Mouse (Mus musculus) cerebellum, adult 8-10 months (tissue): ENCODE data around the gene Plcd3.

ENCODE experiments used
- DNase-seq: peaks from one replicate; pipeline ENCODE4 v3.0.0; 2022

Plcd3 gene

GRCm38 (mm10) chr11:103101481-103101865 lies at the start of gene Plcd3, which contains the start of gene Acbd4:
TSS of gene Plcd3 (minus strand) at chr11:103101658.
TSS of gene Acbd4 (plus strand) at chr11:103101682.
- peak; percentile 81 for DNase-seq

GRCm38 (mm10) chr11:103149771-103150170 lies 48.3 kb upstream of the Plcd3 start:
- DNase-seq: no peak

GRCm38 (mm10) chr11:103147766-103148165 lies 46.3 kb upstream of the Plcd3 start:
- DNase-seq: no peak

- DNase-seq: no peak
Observed at GRCm38 (mm10) chr11:103146386-103146785, 44.9 kb upstream of the Plcd3 start.

GRCm38 (mm10) chr11:103144309-103145285 lies 43.1 kb upstream of the Plcd3 start:
- DNase-seq: no peak

GRCm38 (mm10) chr11:103142441-103143182 lies 41.2 kb upstream of the Plcd3 start:
- peak; percentile 86 for DNase-seq

- DNase-seq: no peak
Observed at GRCm38 (mm10) chr11:103141944-103142255, 40.4 kb upstream of the Plcd3 start.

GRCm38 (mm10) chr11:103141101-103141943 lies 39.9 kb upstream of the Plcd3 start:
- DNase-seq: no peak

- no peak for DNase-seq
Observed at GRCm38 (mm10) chr11:103140763-103141100, 39.3 kb upstream of the Plcd3 start.

GRCm38 (mm10) chr11:103139951-103140762 lies 38.7 kb upstream of the Plcd3 start:
- DNase-seq: no peak

GRCm38 (mm10) chr11:103136039-103136577 lies 34.6 kb upstream of the Plcd3 start:
- no peak for DNase-seq

GRCm38 (mm10) chr11:103134221-103134620 lies 32.8 kb upstream of the Plcd3 start:
- DNase-seq: peak; percentile 34

GRCm38 (mm10) chr11:103133456-103134185 lies 32.2 kb upstream of the Plcd3 start:
- DNase-seq: peak; percentile 44

- DNase-seq: peak; percentile 100
Observed at GRCm38 (mm10) chr11:103132576-103133455, 31.4 kb upstream of the Plcd3 start.

GRCm38 (mm10) chr11:103131701-103132575 lies 30.5 kb upstream of the Plcd3 start, which contains the start of gene Hexim2:
TSS of gene Hexim2 (plus strand) at chr11:103132429.
- DNase-seq: peak; percentile 80

- no peak for DNase-seq
Observed at GRCm38 (mm10) chr11:103120315-103120714, 18.9 kb upstream of the Plcd3 start.

GRCm38 (mm10) chr11:103119609-103120008 lies 18.2 kb upstream of the Plcd3 start:
- DNase-seq: no peak

- DNase-seq: no peak
Observed at GRCm38 (mm10) chr11:103118866-103119265, 17.4 kb upstream of the Plcd3 start.

GRCm38 (mm10) chr11:103117591-103118009 lies 16.1 kb upstream of the Plcd3 start:
- peak; percentile 59 for DNase-seq
